Mouse (Mus musculus) C2C12 (cell line): ENCODE measurements around the gene Psmc2. TPM values are rescaled to one million over a fixed set of nuclear protein-coding genes. Genes with fewer than 3 reads are reported as not detected.

Source experiments
- H3K27me3 ChIP-seq: one replicate; pipeline ENCODE4 v1.6.1; 2011; ENCODE audit not compliant: control insufficient read depth, insufficient read depth, insufficient read length
- H3K36me3 ChIP-seq: one replicate; pipeline ENCODE4 v1.6.1; 2011; ENCODE audit not compliant: control insufficient read depth, insufficient read depth
- H3K4me3 ChIP-seq: one replicate; pipeline ENCODE4 v1.5.1; 2011; ENCODE audit warnings: mild to moderate bottlenecking, control low read depth; ENCODE audit not compliant: poor library complexity, insufficient read depth, severe bottlenecking
- H3K79me2 ChIP-seq: one replicate; pipeline ENCODE4 v1.6.1; 2011; ENCODE audit not compliant: control insufficient read depth, insufficient read depth
- H3K79me3 ChIP-seq: one replicate; pipeline ENCODE4 v1.6.1; 2011; ENCODE audit warnings: low read depth, control low read depth
- H3ac ChIP-seq: one replicate; pipeline ENCODE3; 2011; ENCODE audit warnings: low read depth; ENCODE audit not compliant: control insufficient read depth, insufficient read length
- CEBPB ChIP-seq: IDR thresholded peaks from one replicate; pipeline ENCODE4 v1.6.1; 2011; ENCODE audit warnings: low read depth, mild to moderate bottlenecking, control low read depth, moderate library complexity
- CTCF ChIP-seq: IDR thresholded peaks from one replicate; pipeline ENCODE4 v1.5.1; 2011; ENCODE audit not compliant: control insufficient read depth, insufficient read depth, insufficient read length
- FOSL1 ChIP-seq: IDR thresholded peaks from one replicate; pipeline ENCODE4 v1.8.0; 2011; ENCODE audit warnings: mild to moderate bottlenecking, low read length; ENCODE audit not compliant: poor library complexity, insufficient read depth, severe bottlenecking
- MAX ChIP-seq: IDR thresholded peaks from one replicate; pipeline ENCODE4 v1.6.1; 2011; ENCODE audit warnings: mild to moderate bottlenecking, control low read depth
- MYOD1 ChIP-seq: IDR thresholded peaks from one replicate; pipeline ENCODE4 v1.6.1; 2011; ENCODE audit warnings: low read depth; ENCODE audit not compliant: control insufficient read depth, insufficient read length
- MYOG ChIP-seq: IDR thresholded peaks from one replicate; pipeline ENCODE4 v1.6.1; 2011; ENCODE audit not compliant: control insufficient read depth, insufficient read length; ENCODE audit errors: extremely low read depth
- USF1 ChIP-seq: IDR thresholded peaks from one replicate; pipeline ENCODE4 v1.6.1; 2011; ENCODE audit warnings: low read depth, mild to moderate bottlenecking, control low read depth, moderate library complexity
- polyA plus RNA-seq: library from polyadenylated mRNA; unstranded; fragments of >200 nt; fragmentation: generic; extraction: Trizol; gene quantifications from one replicate; pipeline ENCODE4 v1.2.1, GENCODE M21; 2012; ENCODE audit warnings: missing spikeins

The Psmc2 gene
- polyA plus RNA-seq, 1 experiment, result 141 TPM

GRCm38 (mm10) chr5:21851679-21852340, 66.7 kb downstream of the Psmc2 start:
- Histone ChIP-seq H3K27me3 (no peaks in the 10 kb centered on the region), H3K79me3 (no peaks in the 10 kb centered on the region), H3K36me3 (no peaks in the 10 kb centered on the region), H3K79me2 (no peaks in the 10 kb centered on the region), H3K4me3 (no peak overlapping the region), H3ac (no peak overlapping the region)
- TF ChIP-seq FOSL1, result no peak
- TF ChIP-seq MAX, result no peak
- TF ChIP-seq USF1, result no peak
- TF ChIP-seq MYOD1, result no peak
- no peak for TF ChIP-seq CTCF
- no peak for TF ChIP-seq CEBPB
- TF ChIP-seq MYOG, result no peak

Other genes starting within 250 kb of the Psmc2 start
- gene Lrrc17, start 241.7 kb upstream of the Psmc2 start, polyA plus RNA-seq, result 22.7 TPM
- gene Fbxl13, start 139.6 kb upstream of the Psmc2 start, polyA plus RNA-seq, result 0.07 TPM
- 13.3 TPM for gene Armc10, start 139.5 kb upstream of the Psmc2 start, polyA plus RNA-seq
- 0.50 TPM for gene Napepld, start 83.9 kb upstream of the Psmc2 start, polyA plus RNA-seq
- 92.8 TPM for gene Pmpcb, start 48.1 kb upstream of the Psmc2 start, polyA plus RNA-seq
- 22.3 TPM for gene Dnajc2, start within 50 bp of the Psmc2 start, polyA plus RNA-seq
- not detected for gene Slc26a5, start 80.3 kb downstream of the Psmc2 start, polyA plus RNA-seq